Mouse (Mus musculus) midbrain, embryonic 14.5 days (tissue): ENCODE data around the gene Abhd17c. TPM values are rescaled to one million over a fixed set of nuclear protein-coding genes. Genes with fewer than 3 reads are reported as not detected.

ENCODE experiments used
- ATAC-seq: fragments of 200-750 bp; cut with Nextera tagmentation; 2 replicates; pipeline ENCODE4 v1.8.0; 2017; ENCODE audit warnings: moderate number of reproducible peaks, moderate library complexity; ENCODE audit not compliant: low FRiP score, low TSS enrichment
- DNase-seq: peaks from one replicate; pipeline ENCODE4 v3.0.0-alpha.2; 2015
- H3K27ac ChIP-seq: fragments of 300-500 bp; sonication (generic); replicated peaks from 2 replicates; pipeline ENCODE4 v1.5.1; 2014; ENCODE audit warnings: mild to moderate bottlenecking, low read depth, low read length, moderate library complexity
- H3K27me3 ChIP-seq: fragments of 300-500 bp; sonication (generic); 2 replicates; pipeline ENCODE4 v1.6.1; 2014; ENCODE audit warnings: low read length, control low read depth, mixed read lengths; ENCODE audit not compliant: control insufficient read depth, insufficient read depth
- H3K36me3 ChIP-seq: fragments of 300-500 bp; sonication (generic); 2 replicates; pipeline ENCODE4 v1.6.1; 2014; ENCODE audit warnings: low read length, control low read depth; ENCODE audit not compliant: control insufficient read depth, insufficient read depth
- H3K4me1 ChIP-seq: fragments of 300-500 bp; sonication (generic); 2 replicates; pipeline ENCODE4 v1.6.1; 2014; ENCODE audit warnings: mild to moderate bottlenecking, antibody characterized with exemption, low read length, control low read depth; ENCODE audit not compliant: control insufficient read depth, insufficient read depth
- H3K4me2 ChIP-seq: fragments of 300-500 bp; sonication (generic); 2 replicates; pipeline ENCODE4 v1.6.1; 2014; ENCODE audit warnings: mild to moderate bottlenecking, low read length, moderate library complexity
- H3K4me3 ChIP-seq: fragments of 300-500 bp; sonication (generic); replicated peaks from 2 replicates; pipeline ENCODE4 v1.5.1; 2014; ENCODE audit warnings: low read depth, low read length
- H3K9ac ChIP-seq: fragments of 300-500 bp; sonication (generic); replicated peaks from 2 replicates; pipeline ENCODE4 v1.6.1; 2014; ENCODE audit warnings: mild to moderate bottlenecking, low read length, moderate library complexity
- H3K9me3 ChIP-seq: fragments of 300-500 bp; sonication (generic); 2 replicates; pipeline ENCODE4 v1.6.1; 2016; ENCODE audit warnings: low read length, control low read depth, mixed read lengths; ENCODE audit not compliant: control insufficient read depth
- WGBS: fragments of 180-500 bp; shearing (Covaris S2); extraction: QIAGEN DNeasy Blood & Tissue Kit; methylation state at CpG from one replicate; pipeline ENCODE4 v1.1.7; 2014; 5-methylcytosine and 5-hydroxymethylcytosine counted together
- polyA plus RNA-seq: library from polyadenylated mRNA; unstranded; fragments of >200 nt; fragmentation: Nextera tagmentation; extraction: Ambion mirVana; gene quantifications from 2 replicates; pipeline ENCODE4 v1.2.1, GENCODE M21; 2014

Gene Abhd17c
- polyA plus RNA-seq, 1 experiment from 2014 or later, result 50.3 TPM

- ATAC-seq (no peak), DNase-seq (no peak)
- H3K27ac ChIP-seq, result no peak overlapping the region
- no peaks in the 10 kb centered on the region for H3K4me1 ChIP-seq
- no peaks in the 10 kb centered on the region for H3K36me3 ChIP-seq
- no peaks in the 10 kb centered on the region for H3K9me3 ChIP-seq
- no peak overlapping the region for H3K4me3 ChIP-seq
- 85% methylated on average over 4 of the region's 4 CpGs for WGBS
- H3K9ac ChIP-seq, result no peak overlapping the region
- H3K27me3 ChIP-seq, result no peaks in the 10 kb centered on the region
- no peak overlapping the region for H3K4me2 ChIP-seq
These were observed 13.2 kb upstream of the Abhd17c start for GRCm38 (mm10) chr7:84164880-84165279.

- Histone ChIP-seq H3K4me3 (no peak overlapping the region), H3K27ac (no peak overlapping the region), H3K36me3 (no peaks in the 10 kb centered on the region), H3K27me3 (no peaks in the 10 kb centered on the region), H3K9me3 (no peaks in the 10 kb centered on the region), H3K4me1 (no peaks in the 10 kb centered on the region), H3K9ac (no peak overlapping the region), H3K4me2 (no peak overlapping the region)
- ATAC-seq, result no peak
- WGBS, result 72% methylated on average over 2 of the region's 2 CpGs
- DNase-seq, result no peak
These were observed 12.7 kb upstream of the Abhd17c start for GRCm38 (mm10) chr7:84164419-84164818.

- no peaks in the 10 kb centered on the region for H3K36me3 ChIP-seq
- no peaks in the 10 kb centered on the region for H3K27me3 ChIP-seq
- H3K9ac ChIP-seq, result no peak overlapping the region
- DNase-seq (no peak), ATAC-seq (no peak)
- no peak overlapping the region for H3K4me2 ChIP-seq
- H3K4me3 ChIP-seq, result no peak overlapping the region
- 78% methylated on average over 4 of the region's 4 CpGs for WGBS
- no peak overlapping the region for H3K27ac ChIP-seq
- no peaks in the 10 kb centered on the region for H3K4me1 ChIP-seq
- H3K9me3 ChIP-seq, result no peaks in the 10 kb centered on the region
These were observed 11.9 kb upstream of the Abhd17c start for GRCm38 (mm10) chr7:84163585-84163984.

GRCm38 (mm10) chr7:84159414-84159813 is 7.7 kb upstream of the Abhd17c start:
- no peak overlapping the region for H3K4me2 ChIP-seq
- H3K9ac ChIP-seq, result no peak overlapping the region
- H3K27ac ChIP-seq, result no peak overlapping the region
- ATAC-seq (no peak), DNase-seq (no peak)
- H3K4me1 ChIP-seq, result no peaks in the 10 kb centered on the region
- WGBS, result 81% methylated on average over 2 of the region's 2 CpGs
- no peaks in the 10 kb centered on the region for H3K36me3 ChIP-seq
- H3K27me3 ChIP-seq, result no peaks in the 10 kb centered on the region
- H3K9me3 ChIP-seq, result no peaks in the 10 kb centered on the region
- H3K4me3 ChIP-seq, result no peak overlapping the region

GRCm38 (mm10) chr7:84153821-84154220 is 2.1 kb upstream of the Abhd17c start:
- no peaks in the 10 kb centered on the region for H3K36me3 ChIP-seq
- H3K27me3 ChIP-seq, result no peaks in the 10 kb centered on the region
- H3K9ac ChIP-seq, result no peak overlapping the region
- WGBS, result 91% methylated on average over 4 of the region's 4 CpGs
- H3K9me3 ChIP-seq, result no peaks in the 10 kb centered on the region
- H3K27ac ChIP-seq, result no peak overlapping the region
- no peak for ATAC-seq
- H3K4me1 ChIP-seq, result peaks cover 21% of the 10 kb centered on the region
- H3K4me2 ChIP-seq, result no peak overlapping the region
- DNase-seq, result no peak
- H3K4me3 ChIP-seq, result no peak overlapping the region

GRCm38 (mm10) chr7:84152821-84153220 is 1.1 kb upstream of the Abhd17c start:
- Histone ChIP-seq H3K9ac (no peak overlapping the region), H3K9me3 (no peaks in the 10 kb centered on the region), H3K27ac (no peak overlapping the region), H3K4me2 (peak overlapping the region; percentile 98; the same call in 1 of the 2 replicates), H3K4me3 (no peak overlapping the region), H3K27me3 (no peaks in the 10 kb centered on the region), H3K36me3 (no peaks in the 10 kb centered on the region), H3K4me1 (peaks cover 29% of the 10 kb centered on the region)
- WGBS, result 78% methylated on average over 4 of the region's 4 CpGs
- no peak for DNase-seq
- ATAC-seq, result no peak

GRCm38 (mm10) chr7:84152374-84152773 is 681 bp upstream of the Abhd17c start:
- no peaks in the 10 kb centered on the region for H3K27me3 ChIP-seq
- H3K4me3 ChIP-seq, result peak overlapping the region; percentile 81
- ATAC-seq, result peak; percentile 21; the same call in 1 of the 2 replicates
- no peaks in the 10 kb centered on the region for H3K36me3 ChIP-seq
- H3K4me1 ChIP-seq, result peaks cover 29% of the 10 kb centered on the region
- H3K9me3 ChIP-seq, result no peaks in the 10 kb centered on the region
- no peak overlapping the region for H3K27ac ChIP-seq
- H3K4me2 ChIP-seq, result peak overlapping the region; percentile 98
- peak; percentile 24 for DNase-seq
- WGBS, result 57% methylated on average over 6 of the region's 6 CpGs
- H3K9ac ChIP-seq, result peak overlapping the region; percentile 96; the same call in 1 of the 2 replicates

GRCm38 (mm10) chr7:84151960-84152334 is 254 bp upstream of the Abhd17c start:
- peak; percentile 96 for ATAC-seq
- WGBS, result under 1% methylated on average over 54 of the region's 55 CpGs
- no peaks in the 10 kb centered on the region for H3K9me3 ChIP-seq
- H3K4me2 ChIP-seq, result peak overlapping the region; percentile 98
- H3K27ac ChIP-seq, result peak overlapping the region; percentile 97
- peak; percentile 98 for DNase-seq
- H3K4me1 ChIP-seq, result peaks cover 29% of the 10 kb centered on the region
- H3K27me3 ChIP-seq, result no peaks in the 10 kb centered on the region
- no peaks in the 10 kb centered on the region for H3K36me3 ChIP-seq
- H3K9ac ChIP-seq, result peak overlapping the region; percentile 96
- peak overlapping the region; percentile 81 for H3K4me3 ChIP-seq

- Histone ChIP-seq H3K27me3 (no peaks in the 10 kb centered on the region), H3K4me2 (peak overlapping the region; percentile 98), H3K9ac (peak overlapping the region; percentile 96), H3K36me3 (no peaks in the 10 kb centered on the region), H3K27ac (peak overlapping the region; percentile 97; the same call in 1 of the 2 replicates), H3K4me1 (peaks cover 44% of the 10 kb centered on the region), H3K4me3 (peak overlapping the region; percentile 81), H3K9me3 (no peaks in the 10 kb centered on the region)
- DNase-seq (no peak), ATAC-seq (no peak)
- 13% methylated on average over 13 of the region's 13 CpGs for WGBS
These were observed 1.2 kb downstream of the Abhd17c start for GRCm38 (mm10) chr7:84150361-84151000.
